Mouse (Mus musculus) gastrocnemius, postnatal 25 days (tissue): ENCODE measurements around the gene Hoxd9. TPM values are rescaled to one million over a fixed set of nuclear protein-coding genes. Genes with fewer than 3 reads are reported as not detected.

ENCODE experiments used
- DNase-seq: peaks from one replicate; pipeline ENCODE4 v3.0.0; 2022
- total RNA-seq, 2 experiments: library from RNA; stranded (reverse); gene quantifications; 1 replicate in 1 of 2; 2 replicates in 1 of 2; pipeline ENCODE4 v1.2.3; 2021

Hoxd9 gene
- total RNA-seq, 2 experiments from 2014 or later: 5.7 to 14.7 TPM

DNA sequence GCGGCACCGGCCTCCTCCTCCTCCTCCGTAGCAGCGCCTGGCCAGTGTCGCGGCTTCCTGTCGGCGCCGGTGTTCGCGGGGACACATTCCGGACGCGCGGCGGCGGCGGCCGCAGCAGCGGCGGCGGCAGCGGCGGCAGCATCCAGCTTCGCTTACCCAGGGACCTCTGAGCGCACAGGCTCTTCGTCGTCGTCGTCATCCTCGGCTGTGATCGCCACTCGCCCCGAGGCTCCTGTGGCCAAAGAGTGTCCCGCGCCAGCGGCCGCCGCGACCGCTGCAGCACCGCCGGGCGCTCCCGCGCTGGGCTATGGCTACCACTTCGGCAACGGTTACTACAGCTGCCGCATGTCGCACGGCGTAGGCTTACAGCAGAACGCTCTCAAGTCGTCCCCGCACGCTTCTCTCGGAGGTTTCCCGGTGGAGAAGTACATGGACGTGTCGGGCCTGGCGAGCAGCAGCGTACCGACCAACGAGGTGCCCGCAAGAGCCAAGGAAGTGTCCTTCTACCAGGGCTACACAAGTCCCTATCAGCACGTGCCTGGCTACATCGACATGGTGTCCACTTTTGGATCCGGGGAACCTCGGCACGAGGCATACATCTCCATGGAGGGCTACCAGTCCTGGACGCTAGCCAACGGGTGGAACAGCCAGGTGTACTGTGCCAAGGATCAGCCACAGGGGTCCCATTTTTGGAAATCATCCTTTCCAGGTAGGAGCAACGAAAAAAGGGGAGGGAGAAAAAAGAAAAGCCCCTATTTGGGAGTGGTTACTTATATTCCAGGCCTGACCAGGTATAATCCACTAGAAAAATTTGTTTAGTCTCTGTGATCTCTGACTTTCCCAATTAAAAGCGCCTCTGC lies 28.9 kb upstream of the Hoxd9 start:
- no peak for DNase-seq

DNA sequence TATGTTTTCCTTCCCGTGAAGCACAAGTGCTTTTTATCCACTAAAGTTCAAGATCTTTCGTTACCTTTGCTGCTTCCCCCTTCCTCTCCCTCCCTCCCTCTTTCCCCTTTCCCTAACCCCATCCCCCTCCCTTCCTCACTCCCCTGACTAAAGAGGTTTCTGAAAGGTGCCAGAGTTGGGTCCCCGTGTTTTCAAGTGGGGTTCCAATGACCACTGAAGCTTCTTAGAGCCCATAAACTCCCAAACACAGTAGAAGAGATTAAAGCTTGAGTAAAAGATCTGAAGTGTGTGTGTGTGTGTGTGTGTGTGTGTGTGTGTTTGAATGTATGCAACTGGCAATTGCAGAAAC lies 28.3 kb upstream of the Hoxd9 start:
- no peak for DNase-seq

DNA sequence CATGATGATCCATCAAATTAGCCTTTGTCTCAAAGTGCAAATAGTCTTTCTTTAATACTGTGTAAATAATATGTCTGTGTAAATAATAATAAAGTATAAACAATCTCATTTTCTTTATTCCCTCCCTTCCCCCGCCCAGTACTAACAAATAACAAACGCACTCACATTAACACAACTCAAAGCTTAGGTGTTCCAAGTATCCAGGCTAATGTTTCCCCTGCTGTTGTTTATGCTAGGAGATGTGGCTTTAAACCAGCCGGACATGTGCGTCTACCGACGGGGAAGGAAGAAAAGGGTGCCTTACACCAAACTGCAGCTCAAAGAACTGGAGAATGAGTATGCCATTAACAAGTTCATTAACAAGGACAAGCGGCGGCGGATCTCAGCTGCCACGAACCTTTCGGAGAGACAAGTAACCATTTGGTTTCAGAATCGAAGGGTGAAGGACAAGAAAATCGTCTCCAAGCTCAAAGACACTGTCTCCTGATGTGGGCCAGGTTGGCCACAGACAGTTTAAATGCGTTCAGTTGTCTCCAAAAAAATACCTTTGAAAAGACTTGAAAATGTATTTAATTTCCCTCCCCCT lies 27.8 kb upstream of the Hoxd9 start:
- no peak for DNase-seq

DNA sequence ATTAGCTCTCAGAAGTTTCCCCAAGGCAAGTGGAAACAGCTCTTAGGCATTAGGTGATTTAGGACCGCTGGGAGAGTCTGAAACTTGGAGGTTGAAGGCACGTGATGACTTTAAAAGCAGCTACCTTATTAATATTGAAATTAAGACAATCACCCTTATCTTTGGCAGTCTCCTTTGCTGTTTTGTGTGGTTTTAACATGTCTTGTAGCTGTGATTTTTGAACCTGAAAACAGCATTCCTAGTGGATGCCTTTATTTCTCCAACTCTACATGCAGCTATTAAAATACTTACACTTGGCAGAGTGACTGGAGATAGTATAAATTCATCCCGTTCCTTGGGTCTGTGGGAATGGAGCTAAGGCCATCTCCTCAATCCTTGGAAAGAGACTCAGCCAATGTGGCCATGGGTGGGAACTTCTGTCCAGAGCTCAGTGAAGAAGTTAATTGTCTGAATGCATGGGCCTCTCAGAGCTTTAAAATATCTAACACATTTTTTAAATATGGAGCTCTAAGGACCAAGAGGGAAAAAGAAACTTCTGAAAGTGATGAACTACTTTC lies 26.8 kb upstream of the Hoxd9 start:
- no peak for DNase-seq

DNA sequence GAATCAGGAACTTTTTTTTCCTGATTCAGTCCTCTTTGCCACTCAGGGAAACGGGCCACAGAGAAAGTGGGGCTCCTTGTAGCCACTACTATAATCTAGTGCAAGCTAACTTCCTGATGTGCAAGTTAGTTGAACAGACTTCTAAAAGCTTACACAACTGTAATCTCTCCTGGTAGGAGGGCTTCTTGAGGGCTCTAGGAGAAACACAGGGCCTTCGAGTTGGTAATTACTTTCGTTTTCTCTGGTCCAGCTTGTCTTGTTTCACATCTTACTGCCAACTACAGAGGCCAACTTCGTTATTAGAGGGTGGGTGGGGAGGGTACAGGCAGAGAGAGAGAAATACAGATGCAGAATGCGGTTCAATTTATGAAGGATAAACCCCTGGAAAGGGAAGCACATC lies 25.7 kb upstream of the Hoxd9 start:
- DNase-seq: no peak

DNA sequence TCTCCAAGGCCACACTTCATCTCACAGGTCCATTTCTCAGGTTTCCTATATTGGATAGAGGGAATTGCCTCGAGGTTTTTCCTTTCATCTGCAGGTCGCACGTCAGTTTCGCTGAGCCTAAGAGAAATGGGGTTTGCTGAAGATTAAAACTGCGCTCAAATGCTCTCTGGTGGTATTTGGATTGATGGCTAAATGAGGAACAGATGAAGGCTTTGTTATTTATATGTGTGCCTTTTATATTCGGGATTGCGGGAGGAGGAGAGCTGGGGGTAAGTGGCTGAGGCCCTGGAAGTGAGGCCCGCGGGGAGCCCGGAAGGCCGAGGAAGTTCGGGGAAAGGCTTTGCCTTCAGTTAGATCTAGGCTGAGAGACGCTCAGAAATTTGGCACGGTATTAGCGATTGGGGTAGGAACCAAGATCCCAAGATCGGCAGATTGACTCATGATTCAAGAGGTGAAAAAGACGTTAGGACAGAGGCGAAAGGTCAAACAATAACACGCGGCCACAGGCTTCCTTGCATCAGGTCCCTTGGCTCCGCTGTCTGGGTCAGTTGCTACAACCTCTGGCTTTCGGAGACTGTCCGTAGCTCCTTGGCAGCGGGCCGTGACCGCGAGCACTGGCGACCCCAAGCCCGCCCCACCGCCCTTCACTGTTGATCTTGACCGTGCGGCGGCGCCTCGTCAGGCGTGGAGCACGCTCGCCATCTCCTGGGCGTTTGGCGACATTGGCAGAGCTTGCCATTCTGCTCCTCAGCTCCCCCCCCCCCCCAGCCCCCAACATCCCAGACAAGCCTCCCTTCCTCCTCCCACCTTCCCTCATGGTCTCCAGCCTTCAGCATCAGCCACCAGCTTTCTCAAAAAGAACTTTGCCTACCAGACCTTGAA lies 24.8 kb upstream of the Hoxd9 start:
- no peak for DNase-seq

- DNase-seq: no peak
These were observed 23.6 kb upstream of the Hoxd9 start for GRCm38 (mm10) chr2:74673835-74674425.

GRCm38 (mm10) chr2:74674881-74675665 lies 22.5 kb upstream of the Hoxd9 start, which contains the start of gene Hoxd12:
Gene Hoxd12, plus strand, starts transcription at chr2:74675013.
- DNase-seq: no peak

DNA sequence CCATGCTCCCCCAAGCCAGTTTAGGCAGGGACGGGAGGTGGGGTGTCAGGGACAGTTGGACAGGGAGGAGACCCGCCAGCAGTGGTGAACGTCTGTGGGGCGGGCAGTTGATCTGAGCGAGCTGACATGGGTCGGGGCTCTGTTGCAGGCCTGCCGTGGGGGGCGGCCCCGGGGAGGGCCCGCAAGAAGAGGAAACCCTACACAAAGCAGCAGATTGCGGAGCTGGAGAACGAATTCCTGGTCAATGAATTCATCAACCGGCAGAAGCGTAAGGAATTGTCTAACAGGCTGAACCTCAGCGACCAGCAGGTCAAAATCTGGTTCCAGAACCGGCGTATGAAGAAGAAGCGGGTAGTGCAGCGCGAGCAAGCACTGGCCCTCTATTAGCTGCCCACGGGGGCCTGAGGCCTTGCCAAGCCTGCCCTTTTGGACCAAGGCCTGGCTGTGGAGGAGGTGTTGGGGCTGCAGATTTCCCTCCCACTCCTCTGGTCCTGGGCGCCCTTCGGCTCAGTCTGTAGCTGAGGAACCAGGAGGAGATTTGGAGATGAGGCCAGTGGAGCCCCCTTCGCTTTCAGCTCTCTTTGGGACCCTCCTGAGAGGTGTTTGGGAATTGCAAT lies 21.8 kb upstream of the Hoxd9 start:
- DNase-seq: no peak

DNA sequence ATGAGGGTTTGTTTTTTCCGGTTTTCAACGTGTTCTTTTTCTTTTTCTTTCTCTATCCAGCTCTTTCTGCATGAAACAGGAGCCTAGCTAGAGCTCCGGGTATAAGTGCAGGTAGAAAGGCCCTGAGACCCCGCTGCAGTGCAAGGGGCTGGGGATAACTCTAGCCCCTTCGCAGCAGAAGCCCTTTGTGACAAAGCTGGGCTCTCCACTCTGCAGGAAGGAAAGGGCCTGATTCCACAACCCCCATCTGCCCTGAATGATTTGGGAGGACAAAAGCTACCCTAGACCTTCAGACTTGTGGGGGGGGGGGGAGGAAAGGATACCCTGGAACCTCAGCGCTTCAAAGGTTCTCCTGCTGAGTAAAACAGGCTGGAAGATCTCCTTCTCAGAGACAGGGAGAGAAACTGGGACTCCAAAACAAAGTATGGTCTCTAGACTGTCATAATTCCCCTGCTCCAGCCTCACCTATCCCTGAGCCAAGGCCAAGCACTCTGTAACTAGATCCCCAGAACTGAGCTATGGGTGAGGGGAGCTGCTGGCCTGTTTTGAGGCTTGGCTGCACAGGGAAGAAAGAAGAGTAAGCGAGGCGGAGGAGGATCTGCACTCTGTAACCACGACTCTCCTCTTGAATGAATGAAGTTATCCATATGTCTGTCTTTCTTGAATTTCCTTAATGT lies 21.0 kb upstream of the Hoxd9 start:
- no peak for DNase-seq

- DNase-seq: no peak
These were observed 20.4 kb upstream of the Hoxd9 start for GRCm38 (mm10) chr2:74677106-74677505.

DNA sequence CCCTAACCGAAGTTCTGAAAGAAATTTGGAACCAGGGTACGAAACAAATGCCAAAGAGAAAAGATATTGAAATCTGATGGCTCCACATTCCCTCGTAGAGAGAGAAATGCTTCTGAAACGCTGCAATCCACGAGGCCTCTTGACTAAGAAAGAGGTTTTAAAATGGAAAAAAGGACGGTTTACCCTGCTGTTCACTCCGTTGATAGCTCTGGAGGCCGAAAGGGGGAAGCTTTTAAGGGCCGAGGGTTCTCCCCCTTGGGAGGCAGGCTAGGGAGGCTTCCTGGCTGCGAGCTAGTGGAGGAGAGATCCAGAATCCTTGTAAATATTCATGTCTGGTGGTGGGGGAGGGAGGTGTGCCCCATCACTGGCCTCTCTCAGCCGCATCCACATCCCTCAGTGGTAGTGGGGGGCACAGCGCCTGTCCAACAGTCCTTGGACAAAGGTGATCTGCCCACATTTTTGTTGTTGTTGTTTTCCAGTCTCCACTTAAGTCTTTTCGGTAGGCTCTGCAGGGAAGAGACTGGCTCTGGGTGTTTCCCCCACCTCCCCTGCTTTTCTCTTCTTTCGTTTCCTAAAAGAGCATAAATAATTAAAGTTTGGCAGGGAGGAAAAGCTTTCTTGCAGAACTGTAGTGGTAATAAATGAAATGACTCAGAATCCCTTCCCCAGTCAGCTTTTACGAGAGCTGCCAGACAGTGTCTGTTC lies 18.5 kb upstream of the Hoxd9 start, which contains the start of gene Hoxd11:
TSS of gene Hoxd11 (plus strand) at position 667 of the 705 bp plus-strand sequence.
- no peak for DNase-seq

GRCm38 (mm10) chr2:74679596-74679971 lies 17.9 kb upstream of the Hoxd9 start:
- no peak for DNase-seq

GRCm38 (mm10) chr2:74679980-74680379 lies 17.5 kb upstream of the Hoxd9 start:
- no peak for DNase-seq

DNA sequence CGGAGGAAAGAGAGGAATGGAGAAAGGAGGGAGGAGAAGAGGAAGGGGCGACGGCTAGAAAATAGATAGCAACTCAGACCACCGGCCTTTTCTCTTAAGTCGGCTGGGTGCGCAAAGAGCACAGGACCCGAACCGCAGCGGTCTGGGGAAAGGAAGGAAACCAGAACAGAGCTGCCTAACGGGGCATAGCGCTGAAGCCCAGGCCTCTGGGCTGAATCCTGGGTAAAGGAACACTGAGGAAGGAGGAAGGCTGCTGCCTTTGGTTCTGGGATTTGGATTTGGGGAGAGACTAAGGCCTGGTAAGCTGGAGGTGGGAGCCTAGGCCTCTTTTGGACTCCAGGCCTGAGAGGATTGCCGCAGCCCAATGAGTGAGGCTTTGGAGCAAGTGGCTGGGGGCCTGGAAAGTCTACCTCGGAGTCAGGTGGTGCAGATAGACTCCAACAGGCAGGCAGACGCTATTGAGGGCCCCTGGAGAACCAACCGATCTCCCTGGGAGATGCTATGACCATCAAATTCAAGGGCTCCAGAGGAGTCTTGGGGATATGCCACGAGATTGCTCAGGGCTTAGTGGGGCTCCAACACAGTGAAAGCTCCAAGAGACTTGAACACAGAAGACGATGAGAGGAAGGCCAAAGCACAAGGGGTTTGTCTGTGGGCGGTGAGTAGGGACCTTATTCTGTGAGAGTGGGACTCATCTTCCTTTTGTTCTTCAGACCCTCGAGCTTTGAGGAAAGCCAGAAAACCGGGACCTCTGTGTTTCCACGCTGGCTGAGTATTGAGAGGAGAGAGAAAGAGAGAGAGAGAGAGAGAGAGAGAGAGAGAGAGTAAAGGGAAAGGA lies 16.7 kb upstream of the Hoxd9 start:
- DNase-seq: no peak

- DNase-seq: no peak
These were observed 15.7 kb upstream of the Hoxd9 start for GRCm38 (mm10) chr2:74681594-74682531.

- no peak for DNase-seq
These were observed 14.7 kb upstream of the Hoxd9 start for GRCm38 (mm10) chr2:74682796-74683195.
